Mouse (Mus musculus): Measurements from ENCODE around the gene Ifi202b. TPM values are rescaled to one million over a fixed set of nuclear protein-coding genes. Genes with fewer than 3 reads are reported as not detected.
"Not testable (repeated sequence)": the region's sequence is repeated elsewhere in the genome, so short reads cannot be mapped to it uniquely, and the experiment has no call there.

The Ifi202b gene
- polyA plus RNA-seq, 1 experiment from 2014 or later: not detected

DNA sequence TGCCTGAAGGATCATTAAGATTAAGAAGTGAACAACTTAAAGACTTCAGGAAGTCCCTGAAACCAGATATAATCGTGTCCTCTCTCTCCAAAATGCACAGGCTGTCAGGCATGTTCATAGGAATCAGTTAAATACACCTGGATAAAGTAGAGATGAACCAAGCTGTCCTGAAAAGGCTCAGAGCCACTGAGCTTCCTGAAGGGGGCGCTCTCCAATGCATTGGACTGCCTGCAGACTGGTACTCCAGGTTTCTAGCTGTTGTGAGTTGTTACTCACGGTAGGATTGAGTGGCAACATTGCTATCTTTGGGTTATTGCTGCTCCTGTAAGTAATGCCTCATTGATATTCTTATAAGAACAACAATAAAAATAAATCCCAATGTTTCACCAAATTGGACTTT lies 63.3 kb downstream of the Ifi202b start:
- H3K9me3 ChIP-seq (ENCODE audit: control insufficient read depth, low read length); H3K4me3 ChIP-seq (replicated peaks; ENCODE audit: low read depth, low read length); H3K27ac ChIP-seq (replicated peaks; ENCODE audit: low read depth, low read length); H3K4me2 ChIP-seq (ENCODE audit: low read length); H3K27me3 ChIP-seq (ENCODE audit: control insufficient read depth, insufficient read depth, low read length); H3K9ac ChIP-seq (replicated peaks; ENCODE audit: low read length); H3K4me1 ChIP-seq (ENCODE audit: control insufficient read depth, insufficient read depth, low read length); ATAC-seq (ENCODE audit: low FRiP score, low TSS enrichment); DNase-seq; H3K36me3 ChIP-seq (ENCODE audit: control insufficient read depth, insufficient read depth, low read length): not testable (repeated sequence)
- WGBS: 46% methylated on average over 3 of the region's 3 CpGs

DNA sequence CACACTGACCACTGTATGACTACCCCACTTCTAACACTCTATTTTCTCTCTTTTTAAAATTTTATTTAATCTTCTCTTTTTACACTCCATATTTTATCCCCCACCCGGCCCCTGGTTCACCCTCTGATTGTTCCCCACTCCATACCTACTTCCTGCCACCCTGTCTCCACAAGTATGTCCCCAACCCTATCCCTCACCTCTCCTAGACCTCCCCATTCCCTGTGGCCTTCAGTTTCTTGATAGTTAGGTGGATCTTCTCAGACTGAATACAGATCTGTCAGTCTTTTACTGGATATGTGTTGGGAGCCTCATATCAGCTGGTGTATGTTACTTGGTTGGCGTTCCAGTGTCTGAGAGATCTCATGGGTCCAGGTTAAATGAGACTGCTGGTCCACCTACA lies 68.0 kb downstream of the Ifi202b start:
- WGBS: 76% methylated on average over 2 of the region's 2 CpGs
- Histone ChIP-seq H3K27ac (replicated peaks; ENCODE audit: low read depth, low read length) (no peak overlapping the region), H3K9me3 (ENCODE audit: control insufficient read depth, low read length) (no peaks in the 10 kb centered on the region), H3K4me1 (ENCODE audit: control insufficient read depth, insufficient read depth, low read length) (no peaks in the 10 kb centered on the region), H3K4me2 (ENCODE audit: low read length) (no peak overlapping the region), H3K27me3 (ENCODE audit: control insufficient read depth, insufficient read depth, low read length) (no peaks in the 10 kb centered on the region), H3K4me3 (replicated peaks; ENCODE audit: low read depth, low read length) (no peak overlapping the region), H3K9ac (replicated peaks; ENCODE audit: low read length) (no peak overlapping the region), H3K36me3 (ENCODE audit: control insufficient read depth, insufficient read depth, low read length) (no peaks in the 10 kb centered on the region)
- peak; percentile 53; the same call in 1 of the 2 replicates for ATAC-seq (ENCODE audit: low FRiP score, low TSS enrichment)
- no peak for DNase-seq

DNA sequence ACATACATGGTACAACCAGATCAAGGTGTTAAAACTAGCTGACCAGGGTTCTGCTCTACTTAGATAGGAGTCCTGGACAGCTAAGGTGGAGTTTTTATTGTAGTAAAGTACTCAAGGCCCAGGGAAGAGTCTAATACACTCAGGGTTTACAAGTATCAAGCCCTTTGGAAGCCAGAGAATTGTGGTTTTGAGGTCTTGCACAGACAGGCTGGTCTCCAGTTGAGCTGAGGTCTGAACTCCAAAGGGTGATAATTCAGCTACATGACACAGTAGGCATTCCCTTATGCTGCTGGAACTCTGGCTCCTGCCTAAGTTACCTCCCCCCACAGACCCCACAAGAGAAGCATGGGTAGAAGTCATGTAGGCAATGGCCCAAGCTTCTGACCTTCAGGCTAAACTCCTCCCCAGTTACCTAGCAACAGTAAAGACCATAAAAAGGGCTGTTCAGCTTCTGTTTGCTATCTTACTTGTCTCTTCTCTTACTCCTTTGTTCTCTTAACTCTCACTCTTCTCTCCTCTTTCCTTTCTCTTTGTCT lies 69.2 kb downstream of the Ifi202b start:
- not testable (repeated sequence) for DNase-seq; ATAC-seq (ENCODE audit: low FRiP score, low TSS enrichment); H3K4me3 ChIP-seq (replicated peaks; ENCODE audit: low read depth, low read length); H3K9me3 ChIP-seq (ENCODE audit: control insufficient read depth, low read length); H3K36me3 ChIP-seq (ENCODE audit: control insufficient read depth, insufficient read depth, low read length); H3K4me2 ChIP-seq (ENCODE audit: low read length); H3K27me3 ChIP-seq (ENCODE audit: control insufficient read depth, insufficient read depth, low read length); H3K27ac ChIP-seq (replicated peaks; ENCODE audit: low read depth, low read length); H3K9ac ChIP-seq (replicated peaks; ENCODE audit: low read length); H3K4me1 ChIP-seq (ENCODE audit: control insufficient read depth, insufficient read depth, low read length)

Other genes with a start within 250 kb of the Ifi202b start
- 1.1 TPM in 1 of 2 replicates, not detected in the other for gene Ifi207, start 241.0 kb downstream of the Ifi202b start, polyA plus RNA-seq (2014; fragmentation: Nextera tagmentation; extraction: Ambion mirVana)
- 0.18 and 3.7 TPM in 2 replicates for gene Ifi204, start 215.8 kb downstream of the Ifi202b start, polyA plus RNA-seq (2014; fragmentation: Nextera tagmentation; extraction: Ambion mirVana)
- 2.8 TPM in 1 of 2 replicates, not detected in the other for gene Ifi211, start 69.7 kb downstream of the Ifi202b start, polyA plus RNA-seq (2014; fragmentation: Nextera tagmentation; extraction: Ambion mirVana)
- gene Mndal, start 40.3 kb downstream of the Ifi202b start, polyA plus RNA-seq (2014; fragmentation: Nextera tagmentation; extraction: Ambion mirVana): 0.50 and 1.5 TPM in 2 replicates
- gene Ifi203, start 40.1 kb downstream of the Ifi202b start, polyA plus RNA-seq (2014; fragmentation: Nextera tagmentation; extraction: Ambion mirVana): 2.3 TPM in 1 of 2 replicates, not detected in the other
- 1.3 TPM in 1 of 2 replicates, not detected in the other for gene Ifi205, start 49.1 kb upstream of the Ifi202b start, polyA plus RNA-seq (2014; fragmentation: Nextera tagmentation; extraction: Ambion mirVana)
- not detected in 2 replicates for gene Olfr433, start 58.0 kb upstream of the Ifi202b start, polyA plus RNA-seq (2014; fragmentation: Nextera tagmentation; extraction: Ambion mirVana)
- gene Olfr432, start 66.5 kb upstream of the Ifi202b start, polyA plus RNA-seq (2014; fragmentation: Nextera tagmentation; extraction: Ambion mirVana): not detected in 2 replicates
- not detected in 2 replicates for gene Olfr430, start 83.9 kb upstream of the Ifi202b start, polyA plus RNA-seq (2014; fragmentation: Nextera tagmentation; extraction: Ambion mirVana)
- gene Olfr429, start 101.6 kb upstream of the Ifi202b start, polyA plus RNA-seq (2014; fragmentation: Nextera tagmentation; extraction: Ambion mirVana): not detected in 2 replicates
- gene Olfr427, start 114.1 kb upstream of the Ifi202b start, polyA plus RNA-seq (2014; fragmentation: Nextera tagmentation; extraction: Ambion mirVana): not detected in 2 replicates
- gene Olfr231, start 138.4 kb upstream of the Ifi202b start, polyA plus RNA-seq (2014; fragmentation: Nextera tagmentation; extraction: Ambion mirVana): not detected in 2 replicates
- gene Olfr424, start 148.8 kb upstream of the Ifi202b start, polyA plus RNA-seq (2014; fragmentation: Nextera tagmentation; extraction: Ambion mirVana): not detected in 2 replicates
- not detected in 2 replicates for gene Olfr420, start 172.9 kb upstream of the Ifi202b start, polyA plus RNA-seq (2014; fragmentation: Nextera tagmentation; extraction: Ambion mirVana)
- 0.04 and 0.16 TPM in 2 replicates for gene Spta1, start 190.0 kb upstream of the Ifi202b start, polyA plus RNA-seq (2014; fragmentation: Nextera tagmentation; extraction: Ambion mirVana)

Measured in midbrain, embryonic 14.5 days (tissue).